Mouse (Mus musculus): ENCODE measurements around the gene Tab3.

The Tab3 gene

DNA sequence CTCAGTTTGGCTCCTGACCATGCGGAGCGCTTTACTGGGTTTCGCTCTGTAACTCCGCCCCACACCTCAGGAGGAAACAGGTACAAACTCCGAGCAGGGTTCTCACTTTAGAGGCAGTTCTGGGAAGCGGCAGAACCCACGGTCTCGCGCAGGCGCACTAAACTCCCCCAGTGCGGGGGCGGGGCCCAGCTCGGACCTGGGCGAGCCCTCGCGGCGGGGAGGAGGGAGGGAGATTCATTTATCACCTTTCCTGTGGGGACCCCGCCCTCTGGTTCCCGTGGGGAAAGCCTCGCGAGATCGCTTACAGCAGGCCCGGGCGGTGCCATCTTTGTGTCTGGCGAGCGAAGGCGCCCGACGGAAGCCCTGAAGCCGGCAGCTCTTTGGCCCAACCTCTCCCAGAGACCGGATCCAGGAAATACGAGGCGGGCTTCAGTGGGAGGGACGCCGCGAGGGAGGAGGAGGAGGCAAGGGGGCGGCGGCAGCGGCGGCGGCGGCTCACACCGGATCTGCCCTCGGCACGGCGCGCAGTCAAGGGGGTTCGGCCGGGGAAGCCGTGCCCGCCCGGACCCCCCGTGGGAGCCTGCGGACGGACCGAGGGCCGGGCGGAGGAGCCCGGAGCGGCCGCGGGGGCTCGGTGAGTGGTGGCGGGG lies at the start of gene Tab3:
Gene Tab3, plus strand, starts transcription at position 491 of the 650 bp plus-strand sequence.
- peak; percentile 87 for DNase-seq (ENCODE audit: low read depth, low spot score)

DNA sequence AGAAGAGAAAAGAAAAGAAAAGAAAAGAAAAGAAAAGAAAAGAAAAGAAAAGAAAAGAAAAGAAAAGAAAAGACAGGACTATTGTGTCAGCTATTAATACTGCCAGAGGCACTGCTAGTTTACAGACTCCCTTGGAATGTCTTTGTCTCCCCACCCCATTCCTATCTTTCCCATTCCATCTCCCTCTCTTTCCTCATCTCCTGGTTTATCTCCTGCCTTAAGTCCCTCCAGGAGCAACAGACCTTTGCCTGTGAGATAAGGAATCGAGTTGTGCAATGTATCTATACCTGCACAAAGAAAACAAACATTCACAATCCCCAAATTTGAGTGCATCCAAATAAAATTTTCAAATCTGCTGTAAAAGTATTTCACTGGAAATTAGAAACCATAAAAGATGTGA lies 48.3 kb upstream of the Tab3 start:
- no peak for DNase-seq (ENCODE audit: low read depth, low spot score)

DNA sequence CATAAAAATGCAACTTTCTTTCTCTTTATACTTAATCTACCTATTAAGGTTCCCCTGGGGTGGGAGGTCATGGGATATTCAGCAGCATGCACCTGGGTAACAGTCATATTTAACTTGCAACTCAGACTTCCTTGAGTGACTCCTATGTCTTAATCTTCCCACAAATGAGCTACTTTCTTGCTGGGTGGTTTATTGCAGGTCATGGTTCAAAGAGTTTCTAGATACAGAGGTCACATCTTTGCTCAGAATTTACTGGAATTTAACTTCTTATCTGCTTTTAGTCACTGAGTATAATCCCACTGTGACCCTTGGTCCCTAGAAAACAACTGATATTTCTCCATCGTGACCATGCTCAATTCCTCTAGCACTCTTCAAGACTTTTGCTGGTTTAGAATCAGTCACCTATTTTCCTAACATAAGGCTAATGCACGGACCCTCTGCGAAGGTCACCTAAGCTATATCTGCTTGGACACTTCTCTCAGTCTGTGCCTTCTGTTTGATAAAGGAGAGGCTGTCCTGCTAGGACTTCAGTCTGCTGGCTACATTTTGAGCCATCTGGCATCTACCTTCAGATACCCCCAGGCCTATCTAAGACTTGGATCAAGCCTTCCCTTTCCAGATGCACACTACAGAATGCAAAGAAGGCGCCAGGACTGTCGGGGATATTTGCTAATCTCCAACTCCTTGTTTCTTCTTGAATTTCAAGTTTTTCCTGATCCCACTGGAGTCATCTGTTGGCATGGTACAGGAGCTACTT lies 47.4 kb upstream of the Tab3 start:
- no peak for DNase-seq (ENCODE audit: low read depth, low spot score)

DNA sequence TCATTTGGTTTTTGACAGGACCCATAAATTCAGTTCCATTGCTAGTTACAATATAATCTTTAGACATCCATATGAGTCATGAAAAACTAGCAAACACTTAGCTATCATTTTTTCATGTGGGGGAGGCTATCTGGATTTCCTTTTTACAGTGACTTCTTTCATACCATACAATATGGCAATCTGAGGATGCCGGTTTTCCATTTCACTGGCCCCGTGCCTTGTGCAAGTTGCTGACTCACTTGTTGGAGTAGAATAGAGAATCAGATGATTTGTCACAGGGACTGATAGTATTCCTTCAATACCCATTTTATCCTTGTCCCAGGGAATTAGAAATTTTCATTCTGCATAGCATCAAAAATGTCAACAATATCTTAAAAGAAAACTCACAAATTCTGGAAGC lies 14.9 kb upstream of the Tab3 start:
- no peak for DNase-seq (ENCODE audit: low read depth, low spot score)

DNA sequence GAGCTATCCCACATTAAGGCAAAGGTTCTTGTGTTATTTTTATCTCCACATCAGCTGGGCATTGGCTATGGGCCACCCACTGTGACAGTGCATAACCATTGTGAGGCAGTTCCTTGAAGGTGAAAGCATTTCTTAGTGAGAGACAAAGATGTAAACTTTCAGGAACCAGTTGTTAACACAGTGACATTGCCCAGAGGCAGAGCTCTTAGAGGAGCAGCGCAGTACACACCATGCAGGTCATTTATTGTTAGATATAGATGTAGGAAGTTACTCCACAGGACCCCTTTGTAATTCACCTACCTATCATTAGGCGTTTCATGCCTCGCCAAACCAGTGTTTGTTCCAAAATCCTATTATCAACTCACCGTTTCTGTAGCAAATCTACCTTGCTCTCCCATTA lies 7.6 kb upstream of the Tab3 start:
- no peak for DNase-seq (ENCODE audit: low read depth, low spot score)

DNA sequence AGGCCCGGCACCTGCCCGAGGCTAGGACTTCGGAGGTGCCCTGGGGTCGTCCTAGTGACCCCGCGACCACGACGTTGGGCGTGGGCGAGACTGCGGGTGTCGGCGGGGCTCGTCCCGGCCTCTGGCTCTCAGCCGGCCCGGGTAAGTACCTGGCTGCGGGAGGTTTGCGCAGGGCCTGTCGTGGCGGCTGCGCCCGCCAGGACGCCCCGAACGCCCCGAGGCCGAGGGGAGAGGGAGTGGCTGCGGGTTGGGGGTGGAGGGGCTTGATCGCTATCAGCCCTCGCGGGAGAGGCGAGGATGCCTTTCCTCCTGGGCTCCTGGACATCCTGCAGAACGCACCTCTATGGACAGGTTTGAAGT lies 340 bp downstream of the Tab3 start:
- DNase-seq (ENCODE audit: low read depth, low spot score) = peak; percentile 1

DNA sequence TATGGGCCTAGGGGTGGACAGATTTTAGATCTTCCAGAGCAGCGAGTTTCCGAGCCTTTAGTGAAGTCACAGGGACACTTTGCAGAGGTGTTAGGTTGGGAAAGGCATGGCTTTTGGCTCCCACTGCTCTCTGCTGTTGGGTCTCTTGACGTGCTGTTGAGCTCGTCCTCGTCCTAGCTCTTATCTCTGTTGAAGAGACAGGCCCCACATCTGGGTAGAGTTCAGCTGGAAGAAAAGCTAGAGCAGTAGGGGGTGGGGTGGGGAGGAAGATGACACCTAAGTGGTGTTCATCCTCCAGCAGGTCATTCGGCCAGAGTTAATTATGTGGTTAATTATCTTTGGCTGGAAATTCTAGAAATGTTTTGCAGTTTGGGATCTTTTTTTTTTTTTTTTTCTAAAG lies 2.5 kb downstream of the Tab3 start:
- no peak for DNase-seq (ENCODE audit: low read depth, low spot score)

DNA sequence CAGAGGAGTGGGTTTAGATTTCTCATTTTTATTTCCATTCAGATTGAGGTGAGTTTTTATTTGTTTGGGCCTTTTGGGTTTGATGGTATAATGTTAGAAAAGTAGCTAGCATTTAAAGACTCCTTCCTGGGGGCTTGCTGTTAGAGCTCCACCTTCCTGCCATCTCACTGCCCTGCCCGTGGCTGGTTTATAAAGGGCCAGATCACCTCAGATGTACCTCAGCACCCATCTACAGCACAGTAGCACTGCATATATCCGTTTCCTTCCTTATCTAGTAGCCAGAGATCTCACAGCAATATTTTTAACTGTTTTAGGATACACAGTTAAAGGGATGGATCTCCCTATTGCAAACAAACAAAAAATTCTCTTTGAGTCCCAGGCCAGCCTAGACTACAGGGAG lies 6.9 kb downstream of the Tab3 start:
- DNase-seq (ENCODE audit: low read depth, low spot score) = no peak

DNA sequence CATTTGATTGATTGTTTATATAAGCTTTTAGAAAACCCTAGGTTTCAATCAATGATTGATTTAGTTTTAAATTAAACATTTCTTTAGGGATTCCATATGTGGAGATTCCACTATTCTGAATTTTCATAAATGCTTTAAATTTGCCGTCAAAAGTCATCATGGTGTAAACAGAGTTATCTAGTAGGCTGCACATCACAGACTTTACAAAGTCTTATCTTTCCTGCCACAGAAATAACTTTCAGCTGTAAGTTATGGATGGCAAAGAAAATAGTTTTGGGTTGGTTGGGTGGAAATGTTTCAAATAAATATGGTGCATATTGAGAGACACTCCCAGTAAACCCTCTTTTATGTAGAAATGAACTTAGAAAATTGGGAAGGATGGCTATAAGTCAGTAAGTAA lies 8.7 kb downstream of the Tab3 start:
- DNase-seq (ENCODE audit: low read depth, low spot score) = no peak

DNA sequence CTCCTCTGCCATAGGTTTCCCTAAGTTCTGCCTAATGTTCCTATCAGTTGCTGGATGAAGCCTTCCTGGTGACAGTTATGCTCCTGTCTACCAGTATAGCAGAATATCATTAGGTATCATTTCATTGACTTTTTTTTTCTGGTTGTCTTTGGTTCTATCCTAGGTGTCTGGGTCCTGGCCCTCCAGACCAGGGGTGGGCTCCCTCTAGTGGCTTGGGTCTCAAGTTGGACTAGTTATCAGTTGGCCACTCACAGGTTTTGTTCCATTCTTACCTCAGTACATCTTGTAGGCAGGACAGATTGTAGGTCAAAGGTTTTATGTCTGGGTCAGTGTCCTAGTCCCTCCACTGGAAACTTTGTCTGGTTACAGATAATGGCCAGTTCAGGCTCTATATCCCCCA lies 11.8 kb downstream of the Tab3 start:
- DNase-seq (ENCODE audit: low read depth, low spot score) = no peak

DNA sequence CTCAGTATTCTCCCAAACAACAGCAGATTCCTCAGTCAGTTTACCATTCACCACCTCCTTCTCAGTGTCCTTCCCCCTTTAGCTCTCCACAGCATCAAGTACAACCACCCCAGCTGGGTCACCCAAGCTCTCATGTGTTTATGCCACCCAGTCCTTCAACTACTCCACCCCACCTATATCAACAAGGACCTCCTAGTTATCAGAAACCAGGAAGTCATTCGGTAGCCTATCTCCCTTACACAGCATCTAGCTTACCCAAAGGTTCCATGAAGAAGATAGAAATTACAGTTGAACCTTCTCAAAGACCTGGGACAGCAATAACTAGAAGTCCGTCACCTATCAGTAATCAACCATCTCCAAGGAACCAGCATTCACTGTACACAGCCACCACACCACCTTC lies 40.9 kb downstream of the Tab3 start:
- DNase-seq (ENCODE audit: low read depth, low spot score) = no peak

DNA sequence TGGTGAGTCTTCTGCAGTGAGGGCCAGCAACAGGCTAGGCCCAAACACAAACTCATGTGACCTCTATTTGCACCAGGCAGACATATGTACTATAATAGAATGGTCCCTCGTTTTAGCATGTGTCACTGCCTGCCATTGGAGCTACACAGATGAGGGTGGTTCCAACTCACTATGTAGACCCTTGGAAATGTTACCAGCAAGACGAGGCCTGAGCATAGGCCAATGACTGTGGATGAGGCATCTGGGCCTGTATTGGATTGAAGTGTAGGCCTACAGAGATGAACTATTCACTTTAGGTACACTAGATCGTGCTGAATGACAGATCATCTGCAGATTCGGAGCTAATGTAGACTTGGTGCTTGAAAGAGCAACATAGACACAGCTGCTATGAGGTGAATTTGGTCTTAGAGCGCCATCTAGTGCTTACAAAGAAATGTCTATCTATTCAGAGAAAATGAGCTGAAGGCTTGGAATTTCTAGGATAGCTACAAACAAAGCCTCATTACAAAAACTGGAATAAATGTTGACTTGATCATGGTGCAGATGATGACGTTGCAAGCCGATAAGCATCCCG lies 72.5 kb downstream of the Tab3 start:
- DNase-seq (ENCODE audit: low read depth, low spot score) = peak; percentile 20

DNA sequence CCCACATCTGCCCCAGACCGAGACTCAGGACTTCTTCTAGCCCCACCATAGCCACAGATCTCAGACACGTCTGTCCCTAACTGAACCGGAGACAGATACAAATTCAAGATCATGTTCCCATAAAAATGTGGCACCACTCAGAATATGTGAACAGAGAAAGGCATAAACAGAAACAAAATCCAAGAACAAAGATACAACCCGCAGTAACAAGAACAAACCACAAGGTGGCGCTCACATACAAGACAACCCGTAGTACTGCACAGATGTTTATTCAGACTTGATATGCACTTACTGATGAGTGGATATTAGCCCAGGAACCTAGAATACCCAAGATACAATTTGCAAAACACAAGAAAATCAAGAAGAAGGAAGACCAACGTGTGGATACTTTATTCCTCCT lies 103.0 kb downstream of the Tab3 start:
- DNase-seq (ENCODE audit: low read depth, low spot score) = peak; percentile 16

DNA sequence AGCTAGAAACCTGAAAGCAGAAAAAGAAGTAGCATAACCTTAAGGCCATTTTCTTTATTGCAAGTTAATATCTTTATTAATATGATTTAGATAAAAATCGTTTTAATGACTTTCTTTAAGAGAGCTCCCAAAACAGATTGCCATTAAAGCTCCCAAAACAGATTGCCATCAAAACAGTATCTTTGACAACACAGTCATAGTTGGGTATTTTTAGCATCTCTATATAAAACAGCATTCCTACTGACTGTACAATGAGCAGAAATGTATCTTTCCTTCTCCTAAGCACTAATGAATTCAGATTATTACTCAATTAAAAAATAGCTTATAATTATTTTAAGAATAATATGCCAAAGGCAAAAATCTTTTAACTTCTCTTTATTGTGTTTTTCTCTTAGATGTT lies 108.3 kb downstream of the Tab3 start:
- DNase-seq (ENCODE audit: low read depth, low spot score) = no peak

DNA sequence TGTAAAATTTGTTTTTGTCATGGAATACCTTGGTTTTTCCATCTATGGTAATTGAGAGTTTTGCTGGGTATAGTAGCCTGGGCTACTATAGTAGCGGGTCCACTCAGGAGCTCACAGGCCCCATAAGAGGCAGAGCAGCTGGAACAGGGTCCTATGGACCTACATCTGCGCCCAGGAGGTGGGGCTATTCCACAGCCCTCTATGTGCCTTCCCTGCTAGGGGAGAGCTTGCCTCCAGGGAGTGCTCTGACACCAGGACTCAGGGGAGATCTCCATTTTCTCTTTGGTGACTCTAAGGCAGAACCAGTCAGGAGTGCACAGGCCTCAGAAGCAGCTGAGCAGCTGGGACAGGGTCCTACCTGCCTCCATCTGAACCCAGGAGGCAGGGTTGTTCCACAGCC lies 109.9 kb downstream of the Tab3 start:
- DNase-seq (ENCODE audit: low read depth, low spot score) = no peak

All from retina, adult 2 months (tissue).